Mouse (Mus musculus) heart, embryonic 12.5 days (tissue): ENCODE results near the gene Mapkapk3. TPM values are rescaled to one million over a fixed set of nuclear protein-coding genes. Genes with fewer than 3 reads are reported as not detected.

Experiments
- ATAC-seq: fragments of 200-750 bp; cut with Nextera tagmentation; 2 replicates; pipeline ENCODE4 v1.8.0; 2017; ENCODE audit warnings: moderate TSS enrichment, moderate library complexity; ENCODE audit not compliant: insufficient number of reproducible peaks, low FRiP score
- H3K27ac ChIP-seq: fragments of 300-500 bp; sonication (generic); 2 replicates; pipeline ENCODE4 v1.5.1; 2016; ENCODE audit warnings: mild to moderate bottlenecking, moderate library complexity; ENCODE audit not compliant: poor library complexity, severe bottlenecking
- H3K27me3 ChIP-seq: fragments of 300-500 bp; sonication (generic); replicated peaks from 2 replicates; pipeline ENCODE4 v1.6.1; 2016; ENCODE audit warnings: mild to moderate bottlenecking, moderate library complexity
- H3K36me3 ChIP-seq: fragments of 300-500 bp; sonication (generic); 2 replicates; pipeline ENCODE4 v1.6.1; 2016; ENCODE audit warnings: mild to moderate bottlenecking, moderate library complexity
- H3K4me1 ChIP-seq: fragments of 300-500 bp; sonication (generic); replicated peaks from 2 replicates; pipeline ENCODE4 v1.6.1; 2016; ENCODE audit warnings: mild to moderate bottlenecking
- H3K4me2 ChIP-seq: fragments of 300-500 bp; sonication (generic); 2 replicates; pipeline ENCODE4 v1.6.1; 2016; ENCODE audit warnings: mild to moderate bottlenecking, moderate library complexity
- H3K4me3 ChIP-seq: fragments of 300-500 bp; sonication (generic); 2 replicates; pipeline ENCODE4 v1.5.1; 2016; ENCODE audit warnings: mild to moderate bottlenecking
- H3K9ac ChIP-seq: fragments of 300-500 bp; sonication (generic); 2 replicates; pipeline ENCODE4 v1.6.1; 2016; ENCODE audit warnings: mild to moderate bottlenecking, moderate library complexity
- H3K9me3 ChIP-seq: fragments of 300-500 bp; sonication (generic); replicated peaks from 2 replicates; pipeline ENCODE4 v1.6.1; 2016; ENCODE audit warnings: mild to moderate bottlenecking, moderate library complexity
- WGBS: fragments of 180-500 bp; shearing (Covaris S2); methylation state at CpG from one replicate; pipeline ENCODE4 v1.1.7; 2016; 5-methylcytosine and 5-hydroxymethylcytosine counted together
- polyA plus RNA-seq: library from polyadenylated mRNA; unstranded; fragments of >200 nt; fragmentation: Nextera tagmentation; extraction: Ambion mirVana; gene quantifications from 2 replicates; pipeline ENCODE4 v1.2.1, GENCODE M21; 2016

Mapkapk3 gene
- polyA plus RNA-seq, 1 experiment from 2014 or later = 7.1 TPM

- Histone ChIP-seq H3K27ac (no peak overlapping the region), H3K9me3 (no peaks in the 10 kb centered on the region), H3K9ac (no peak overlapping the region), H3K36me3 (no peaks in the 10 kb centered on the region), H3K4me2 (no peak overlapping the region), H3K27me3 (peaks cover 8% of the 10 kb centered on the region; the same call in 1 of the 2 replicates), H3K4me3 (no peak overlapping the region), H3K4me1 (peaks cover 16% of the 10 kb centered on the region)
- 85% methylated on average over 5 of the region's 5 CpGs for WGBS
- ATAC-seq = no peak
Measured at GRCm38 (mm10) chr9:107263912-107264311, 25.8 kb downstream of the Mapkapk3 start.

GRCm38 (mm10) chr9:107262375-107262774 lies 27.3 kb downstream of the Mapkapk3 start:
- no peaks in the 10 kb centered on the region for H3K9me3 ChIP-seq
- no peaks in the 10 kb centered on the region for H3K36me3 ChIP-seq
- H3K4me1 ChIP-seq = peaks cover 16% of the 10 kb centered on the region
- H3K4me2 ChIP-seq = no peak overlapping the region
- no peak for ATAC-seq
- no peak overlapping the region for H3K9ac ChIP-seq
- no peak overlapping the region for H3K27ac ChIP-seq
- H3K4me3 ChIP-seq = no peak overlapping the region
- 73% methylated on average over 7 of the region's 7 CpGs for WGBS
- peaks cover 8% of the 10 kb centered on the region; the same call in 1 of the 2 replicates for H3K27me3 ChIP-seq

GRCm38 (mm10) chr9:107261792-107262191 lies 27.9 kb downstream of the Mapkapk3 start:
- Histone ChIP-seq H3K4me1 (peaks cover 16% of the 10 kb centered on the region), H3K4me3 (no peak overlapping the region), H3K4me2 (no peak overlapping the region), H3K9ac (no peak overlapping the region), H3K27me3 (peaks cover 8% of the 10 kb centered on the region; the same call in 1 of the 2 replicates), H3K36me3 (no peaks in the 10 kb centered on the region), H3K9me3 (no peaks in the 10 kb centered on the region), H3K27ac (no peak overlapping the region)
- ATAC-seq = no peak
- 62% methylated on average over 6 of the region's 6 CpGs for WGBS

- ATAC-seq = no peak
- H3K27ac ChIP-seq = no peak overlapping the region
- H3K27me3 ChIP-seq = peaks cover 8% of the 10 kb centered on the region; the same call in 1 of the 2 replicates
- no peak overlapping the region for H3K4me3 ChIP-seq
- no peaks in the 10 kb centered on the region for H3K9me3 ChIP-seq
- H3K4me1 ChIP-seq = peaks cover 16% of the 10 kb centered on the region
- no peak overlapping the region for H3K9ac ChIP-seq
- H3K36me3 ChIP-seq = no peaks in the 10 kb centered on the region
- no peak overlapping the region for H3K4me2 ChIP-seq
- WGBS = 66% methylated on average over 8 of the region's 8 CpGs
Measured at GRCm38 (mm10) chr9:107260836-107261235, 28.8 kb downstream of the Mapkapk3 start.

- no peak overlapping the region for H3K4me2 ChIP-seq
- no peak for ATAC-seq
- WGBS = 65% methylated on average over 2 of the region's 2 CpGs
- H3K4me3 ChIP-seq = no peak overlapping the region
- no peak overlapping the region for H3K9ac ChIP-seq
- H3K36me3 ChIP-seq = no peaks in the 10 kb centered on the region
- peaks cover 8% of the 10 kb centered on the region; the same call in 1 of the 2 replicates for H3K27me3 ChIP-seq
- no peak overlapping the region for H3K27ac ChIP-seq
- no peaks in the 10 kb centered on the region for H3K9me3 ChIP-seq
- H3K4me1 ChIP-seq = peaks cover 16% of the 10 kb centered on the region
Measured at GRCm38 (mm10) chr9:107260429-107260828, 29.2 kb downstream of the Mapkapk3 start.

- Histone ChIP-seq H3K4me3 (no peak overlapping the region), H3K36me3 (no peaks in the 10 kb centered on the region), H3K4me2 (peak overlapping the region; percentile 42), H3K4me1 (peaks cover 22% of the 10 kb centered on the region), H3K9ac (no peak overlapping the region; the same call in 1 of the 2 replicates), H3K27me3 (peaks cover 8% of the 10 kb centered on the region; the same call in 1 of the 2 replicates), H3K9me3 (no peaks in the 10 kb centered on the region), H3K27ac (peak overlapping the region; percentile 31)
- WGBS = 30% methylated on average over 6 of the region's 6 CpGs
- ATAC-seq = peak; percentile 13; the same call in 1 of the 2 replicates
Measured at GRCm38 (mm10) chr9:107259571-107259970, 30.1 kb downstream of the Mapkapk3 start.

- Histone ChIP-seq H3K27me3 (no peaks in the 10 kb centered on the region), H3K4me1 (peaks cover 28% of the 10 kb centered on the region), H3K9me3 (no peaks in the 10 kb centered on the region), H3K4me2 (no peak overlapping the region), H3K36me3 (no peaks in the 10 kb centered on the region), H3K9ac (no peak overlapping the region), H3K4me3 (no peak overlapping the region), H3K27ac (no peak overlapping the region)
- ATAC-seq = no peak
- WGBS = 61% methylated on average over 3 of the region's 3 CpGs
Measured at GRCm38 (mm10) chr9:107255596-107255995, 34.1 kb downstream of the Mapkapk3 start.

- H3K9ac ChIP-seq = no peak overlapping the region
- no peaks in the 10 kb centered on the region for H3K36me3 ChIP-seq
- WGBS = 64% methylated on average over 3 of the region's 3 CpGs
- H3K27me3 ChIP-seq = no peaks in the 10 kb centered on the region; the same call in 1 of the 2 replicates
- no peak overlapping the region for H3K4me2 ChIP-seq
- no peak overlapping the region for H3K4me3 ChIP-seq
- peaks cover 22% of the 10 kb centered on the region for H3K4me1 ChIP-seq
- ATAC-seq = no peak
- no peaks in the 10 kb centered on the region for H3K9me3 ChIP-seq
- H3K27ac ChIP-seq = no peak overlapping the region
Measured at GRCm38 (mm10) chr9:107254925-107255324, 34.8 kb downstream of the Mapkapk3 start.

GRCm38 (mm10) chr9:107254476-107254875 lies 35.2 kb downstream of the Mapkapk3 start:
- no peaks in the 10 kb centered on the region for H3K9me3 ChIP-seq
- H3K4me1 ChIP-seq = peaks cover 18% of the 10 kb centered on the region
- no peaks in the 10 kb centered on the region for H3K36me3 ChIP-seq
- 69% methylated on average over 12 of the region's 12 CpGs for WGBS
- H3K27me3 ChIP-seq = peaks cover under 1% of the 10 kb centered on the region; the same call in 1 of the 2 replicates
- H3K4me3 ChIP-seq = no peak overlapping the region
- H3K27ac ChIP-seq = no peak overlapping the region
- ATAC-seq = no peak
- H3K4me2 ChIP-seq = peak overlapping the region; percentile 32
- H3K9ac ChIP-seq = no peak overlapping the region; the same call in 1 of the 2 replicates

GRCm38 (mm10) chr9:107252164-107252563 lies 37.5 kb downstream of the Mapkapk3 start:
- Histone ChIP-seq H3K27me3 (peaks cover 7% of the 10 kb centered on the region), H3K27ac (no peak overlapping the region), H3K9ac (no peak overlapping the region), H3K9me3 (no peaks in the 10 kb centered on the region), H3K36me3 (no peaks in the 10 kb centered on the region), H3K4me2 (no peak overlapping the region), H3K4me1 (peaks cover 12% of the 10 kb centered on the region), H3K4me3 (no peak overlapping the region)
- WGBS = 28% methylated on average over 5 of the region's 5 CpGs
- no peak for ATAC-seq

GRCm38 (mm10) chr9:107250416-107251337 lies 39.0 kb downstream of the Mapkapk3 start:
- Histone ChIP-seq H3K9ac (no peak overlapping the region), H3K27ac (no peak overlapping the region), H3K4me1 (peaks cover 12% of the 10 kb centered on the region), H3K9me3 (no peaks in the 10 kb centered on the region), H3K27me3 (peaks cover 7% of the 10 kb centered on the region), H3K4me2 (no peak overlapping the region), H3K36me3 (no peaks in the 10 kb centered on the region), H3K4me3 (no peak overlapping the region)
- ATAC-seq = no peak
- WGBS = 75% methylated on average over 14 of the region's 14 CpGs
